In the genomic region with DNA sequence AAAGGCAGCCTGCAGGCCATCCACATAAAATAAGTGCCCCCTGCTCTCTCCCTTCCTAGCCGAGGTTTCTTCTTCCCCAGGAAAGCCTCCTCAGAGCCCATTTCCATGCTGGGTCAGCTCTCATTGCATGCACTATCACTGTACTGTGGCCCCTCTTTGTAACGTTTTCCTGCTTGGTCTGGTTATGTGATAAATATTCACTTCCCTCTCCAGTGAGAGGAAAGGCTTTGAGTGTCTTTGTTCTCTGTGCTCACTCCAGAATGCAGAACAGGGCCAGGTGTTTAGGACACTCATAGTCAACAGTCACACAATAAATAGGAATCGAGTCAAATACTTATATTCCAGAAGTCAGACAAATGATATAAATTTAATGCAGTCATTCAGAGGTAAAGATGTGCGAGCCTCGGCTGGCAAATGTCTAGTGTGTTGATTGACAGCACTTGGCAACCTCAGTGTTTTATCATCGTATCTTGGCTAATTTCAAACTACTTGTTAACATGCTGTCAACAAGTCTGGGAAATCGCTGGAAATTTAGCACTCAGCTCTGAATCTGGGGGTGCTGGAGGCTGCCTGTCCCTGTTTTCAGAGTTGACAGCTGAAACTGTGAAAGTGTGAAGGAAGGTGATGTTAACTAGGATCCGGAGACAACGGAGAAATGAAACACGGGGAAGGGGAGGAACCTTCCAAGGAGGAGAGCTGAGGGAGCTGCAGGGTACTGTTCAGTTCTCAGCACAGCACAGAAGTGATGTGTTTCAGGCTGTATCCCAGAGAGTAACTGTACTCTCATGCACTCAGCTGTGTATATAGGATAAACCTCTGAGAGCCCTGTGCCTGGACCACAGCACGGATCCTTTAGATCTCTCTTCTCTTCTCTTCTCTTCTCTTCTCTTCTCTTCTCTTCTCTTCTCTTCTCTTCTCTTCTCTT, we compare ENCODE assay signal across 20 mouse cellular contexts. TPM values are rescaled to one million over a fixed set of nuclear protein-coding genes. Genes with fewer than 3 reads are reported as not detected.
DNase-seq lines count a peak whose midpoint lies in the region; ATAC-seq lines count a peak whose summit lies in the region.
"Had no signal": no experiment of that assay in that cellular context is flagged by ENCODE, and none has a peak within 500 bp of the region (broad histone marks: within the 10 kb centered on the region; RNA-seq: fewer than 3 reads in every experiment).

No protein-coding gene starts in this region.

- H3K9me3 ChIP-seq in forebrain, embryonic 12.5 days: no peaks in the 10 kb centered on the region
- no peaks in the 10 kb centered on the region for H3K9me3 ChIP-seq in forebrain, embryonic 11.5 days (ENCODE audit: control insufficient read depth, low read length)
- H3K9me3 ChIP-seq in heart, embryonic 15.5 days (replicated peaks): no peaks in the 10 kb centered on the region
- H3K9me3 ChIP-seq: hindbrain, embryonic 13.5 days; midbrain, embryonic 15.5 days had no signal

- 0 out of 2 replicates have a peak overlapping the region, but pooled peaks have one; percentile 63 for H3K27ac ChIP-seq in forebrain, embryonic 12.5 days
- no peak overlapping the region for H3K27ac ChIP-seq in forebrain, embryonic 11.5 days (ENCODE audit: low read depth, low read length)
- no peak overlapping the region for H3K27ac ChIP-seq in heart, embryonic 15.5 days
- H3K27ac ChIP-seq: hindbrain, embryonic 13.5 days; midbrain, embryonic 15.5 days had no signal

- no peak for ATAC-seq in forebrain, embryonic 12.5 days (ENCODE audit: low FRiP score)
- ATAC-seq in forebrain, embryonic 11.5 days (replicated peaks; ENCODE audit: low FRiP score): no peak
- no peak for ATAC-seq in heart, embryonic 15.5 days (replicated peaks; ENCODE audit: insufficient number of reproducible peaks, insufficient read depth, low FRiP score, low read depth)
- ATAC-seq: midbrain, embryonic 15.5 days had no signal

- no peak for DNase-seq in forebrain, embryonic 11.5 days (ENCODE audit: low spot score)
- no peak for DNase-seq in heart, postnatal 36 days
- DNase-seq in right cerebral cortex, postnatal 36 days (ENCODE audit: low spot score in 2 of 2): peak; percentile 9 to 31
- no peak for DNase-seq in right cerebral cortex, postnatal 25 days
- DNase-seq in frontal cortex, postnatal 36 days (ENCODE audit: low spot score in 2 of 2): peak; percentile 20 to 43
- no peak for DNase-seq in kidney, adult 11 months
- DNase-seq: adrenal gland, postnatal 10 days; cerebellum, adult 11 months; cerebellum, postnatal 10 days; gastrocnemius, postnatal 14 days; kidney, adult 9 months; kidney, postnatal 14 days; lung, postnatal 4 days; thymus, postnatal 25 days had no signal

- 66% methylated on average over 11 of the region's 11 CpGs for WGBS in forebrain, embryonic 12.5 days
- WGBS in forebrain, embryonic 11.5 days: 74% methylated on average over 11 of the region's 11 CpGs
- 24% methylated on average over 11 of the region's 11 CpGs for WGBS in heart, embryonic 15.5 days

- H3K4me1 ChIP-seq in forebrain, embryonic 12.5 days: no peaks in the 10 kb centered on the region
- H3K4me1 ChIP-seq in forebrain, embryonic 11.5 days (replicated peaks; ENCODE audit: control insufficient read depth, insufficient read depth, low read length): no peaks in the 10 kb centered on the region
- H3K4me1 ChIP-seq in heart, embryonic 15.5 days (replicated peaks): peaks cover 4% of the 10 kb centered on the region; the same call in 1 of the 2 replicates
- H3K4me1 ChIP-seq: hindbrain, embryonic 13.5 days; midbrain, embryonic 15.5 days had no signal

- H3K9ac ChIP-seq in forebrain, embryonic 12.5 days: no peak overlapping the region
- H3K9ac ChIP-seq in forebrain, embryonic 11.5 days (ENCODE audit: low read length): no peak overlapping the region
- H3K9ac ChIP-seq in heart, embryonic 15.5 days: no peak overlapping the region
- H3K9ac ChIP-seq: hindbrain, embryonic 13.5 days; midbrain, embryonic 15.5 days had no signal

- no peaks in the 10 kb centered on the region for H3K27me3 ChIP-seq in forebrain, embryonic 12.5 days
- H3K27me3 ChIP-seq in forebrain, embryonic 11.5 days (ENCODE audit: control insufficient read depth, insufficient read depth, low read length): no peaks in the 10 kb centered on the region
- H3K27me3 ChIP-seq in heart, embryonic 15.5 days: peaks cover 48% of the 10 kb centered on the region
- H3K27me3 ChIP-seq: hindbrain, embryonic 13.5 days; midbrain, embryonic 15.5 days had no signal

- intact Hi-C loops in heart, postnatal 36 days (cut with DNase I): no loop called here

- no peak overlapping the region for H3K4me2 ChIP-seq in forebrain, embryonic 12.5 days
- no peak overlapping the region for H3K4me2 ChIP-seq in forebrain, embryonic 11.5 days (ENCODE audit: low read depth, low read length, severe bottlenecking)
- H3K4me2 ChIP-seq in heart, embryonic 15.5 days: peak overlapping the region; percentile 30; the same call in 1 of the 2 replicates
- H3K4me2 ChIP-seq: hindbrain, embryonic 13.5 days; midbrain, embryonic 15.5 days had no signal

- no peak overlapping the region for H3K4me3 ChIP-seq in forebrain, embryonic 12.5 days (replicated peaks)
- no peak overlapping the region for H3K4me3 ChIP-seq in forebrain, embryonic 11.5 days (ENCODE audit: low read depth, low read length)
- H3K4me3 ChIP-seq in heart, embryonic 15.5 days: no peak overlapping the region
- H3K4me3 ChIP-seq: hindbrain, embryonic 13.5 days; midbrain, embryonic 15.5 days; myocyte had no signal

- no peaks in the 10 kb centered on the region for H3K36me3 ChIP-seq in forebrain, embryonic 12.5 days (replicated peaks)
- no peaks in the 10 kb centered on the region for H3K36me3 ChIP-seq in forebrain, embryonic 11.5 days (ENCODE audit: control insufficient read depth, insufficient read depth, low read length)
- H3K36me3 ChIP-seq in heart, embryonic 15.5 days: no peaks in the 10 kb centered on the region
- H3K36me3 ChIP-seq: hindbrain, embryonic 13.5 days; midbrain, embryonic 15.5 days had no signal

RNA-seq across cellular contexts. Expression of gene Stab2, which starts 46.0 kb away (rescaled TPM):
- 0.10 TPM in 1 of 2 replicates, not detected in the other for polyA plus RNA-seq in forebrain, embryonic 12.5 days (2016; fragmentation: Nextera tagmentation; extraction: Ambion mirVana)
- polyA plus RNA-seq in forebrain, embryonic 11.5 days (2014; fragmentation: Nextera tagmentation; extraction: Ambion mirVana): 0.27 TPM in 1 of 2 replicates, not detected in the other
- 0.98 and 0.99 TPM in 2 replicates for polyA plus RNA-seq in heart, embryonic 15.5 days (2015; fragmentation: Nextera tagmentation; extraction: Ambion mirVana)
- under 1 TPM; 0.05 to 0.19 TPM for total RNA-seq in heart, postnatal 36 days (2021)
- total RNA-seq: megakaryocyte-erythroid progenitor cell, adult 5-6 weeks had no signal

Comparison
In these comparisons a context has a peak if more than half of its experiments do, and no peak if none do; other contexts are left out.
1. DNase-seq: peak in right cerebral cortex, postnatal 36 days (2 of 2) and frontal cortex, postnatal 36 days (2 of 2); none in forebrain, embryonic 11.5 days (single experiment), heart, postnatal 36 days (0 of 2), right cerebral cortex, postnatal 25 days (single experiment) and kidney, adult 11 months (single experiment).